Mouse (Mus musculus) embryonic fibroblast, embryonic 13.5 days (primary cell): Measurements from ENCODE around the gene Dock11.

Experiments
- CTCF ChIP-seq: IDR thresholded peaks from 2 replicates; pipeline ENCODE4 v1.5.1; 2011; ENCODE audit warnings: mild to moderate bottlenecking, control low read depth, low read length, moderate library complexity, borderline replicate concordance; ENCODE audit not compliant: insufficient read depth
- POLR2A ChIP-seq: IDR thresholded peaks from 2 replicates; pipeline ENCODE4 v1.6.1; 2011; ENCODE audit warnings: low read depth, mild to moderate bottlenecking, control low read depth, low read length, moderate library complexity

GRCm38 (mm10) chrX:36101318-36101717 lies 212.7 kb downstream of the Dock11 start:
- TF ChIP-seq CTCF = no peak
- TF ChIP-seq POLR2A = no peak
